Comparison of ENCODE assay signal across 25 mouse cellular contexts in genomic region chr4:138965871-138966270, GRCm38 (mm10). TPM values are rescaled to one million over a fixed set of nuclear protein-coding genes. Genes with fewer than 3 reads are reported as not detected.
DNase-seq lines count a peak whose midpoint lies in the region; ATAC-seq and TF ChIP-seq lines count a peak whose summit lies in the region.
"Had no signal": no experiment of that assay in that cellular context is flagged by ENCODE, and none has a peak within 500 bp of the region (broad histone marks: within the 10 kb centered on the region; RNA-seq: fewer than 3 reads in every experiment).

No protein-coding gene starts in this region.

- TF ChIP-seq EP300 in liver, postnatal 0 days (IDR thresholded peaks at IDR 0.05; ENCODE audit: low read depth) = no peak

- no peak overlapping the region for H3K4me2 ChIP-seq in liver, postnatal 0 days (ENCODE audit: low read depth, low read length)
- H3K4me2 ChIP-seq in liver, embryonic 11.5 days = no peak overlapping the region
- H3K4me2 ChIP-seq: embryonic facial prominence, embryonic 15.5 days; hindbrain, embryonic 15.5 days; liver, embryonic 12.5 days; lung, embryonic 14.5 days had no signal

- peak; percentile 34 to 36 for DNase-seq in cerebellum, postnatal 10 days
- DNase-seq in cerebellum, adult 9-10 months = no peak
- DNase-seq in liver, postnatal 0 days = peak; percentile 36
- no peak for DNase-seq in liver, embryonic 11.5 days (ENCODE audit: low spot score)
- peak; percentile 61 to 71 for DNase-seq in kidney, postnatal 4 days
- no peak for DNase-seq in right cerebral cortex, adult 18-20 months
- no peak for DNase-seq in retina, embryonic 14.5 days (ENCODE audit: low spot score)
- no peak for DNase-seq in adrenal gland, postnatal 4 days (ENCODE audit: low spot score in 2 of 2)
- DNase-seq: adrenal gland, postnatal 10 days; cerebellum, adult 11 months; cerebellum, postnatal 25 days; forebrain, postnatal 0 days; heart, postnatal 36 days; lung, embryonic 14.5 days; lung, postnatal 36 days; thymus, adult 2 months had no signal

- peaks cover 25% of the 10 kb centered on the region for H3K4me1 ChIP-seq in liver, postnatal 0 days (ENCODE audit: insufficient read depth)
- H3K4me1 ChIP-seq in liver, embryonic 11.5 days (replicated peaks; ENCODE audit: control insufficient read depth, insufficient read depth, low read length) = 0 out of 2 replicates have a peak, but pooled peaks cover 2% of the 10 kb centered on the region
- H3K4me1 ChIP-seq: embryonic facial prominence, embryonic 15.5 days; hindbrain, embryonic 15.5 days had no signal

- TF ChIP-seq CTCF in liver, postnatal 0 days (IDR thresholded peaks at IDR 0.05; ENCODE audit: low read depth) = no peak

- no peaks in the 10 kb centered on the region for H3K27me3 ChIP-seq in liver, postnatal 0 days (ENCODE audit: insufficient read depth, low read length)
- H3K27me3 ChIP-seq in liver, embryonic 11.5 days (replicated peaks; ENCODE audit: control insufficient read depth, insufficient read depth, low read length) = no peaks in the 10 kb centered on the region
- H3K27me3 ChIP-seq: embryonic facial prominence, embryonic 15.5 days; hindbrain, embryonic 15.5 days had no signal

- H3K9ac ChIP-seq in liver, postnatal 0 days (replicated peaks) = no peak overlapping the region
- H3K9ac ChIP-seq in liver, embryonic 11.5 days (ENCODE audit: low read depth, low read length) = no peak overlapping the region
- H3K9ac ChIP-seq: embryonic facial prominence, embryonic 15.5 days; forebrain, postnatal 0 days; hindbrain, embryonic 15.5 days; liver, embryonic 12.5 days; lung, embryonic 14.5 days had no signal

- no peak for ATAC-seq in liver, postnatal 0 days
- ATAC-seq in liver, embryonic 11.5 days (replicated peaks; ENCODE audit: low FRiP score) = no peak
- ATAC-seq: forebrain, postnatal 0 days; liver, embryonic 12.5 days; Patski had no signal

- no peak overlapping the region for H3K4me3 ChIP-seq in liver, postnatal 0 days (ENCODE audit: low read depth, low read length)
- no peak overlapping the region for H3K4me3 ChIP-seq in liver, embryonic 11.5 days (ENCODE audit: low read depth, low read length)
- H3K4me3 ChIP-seq: embryonic facial prominence, embryonic 15.5 days; hindbrain, embryonic 15.5 days; liver, embryonic 12.5 days had no signal

- WGBS in liver, postnatal 0 days (ENCODE audit: insufficient replicate concordance) = 70% methylated on average over 5 of the region's 5 CpGs
- 68% methylated on average over 5 of the region's 5 CpGs for WGBS in liver, embryonic 11.5 days

- no peak overlapping the region for H3K27ac ChIP-seq in liver, postnatal 0 days (ENCODE audit: low read depth)
- no peak overlapping the region for H3K27ac ChIP-seq in liver, embryonic 11.5 days (ENCODE audit: low read depth, low read length)
- H3K27ac ChIP-seq: embryonic facial prominence, embryonic 15.5 days; hindbrain, embryonic 15.5 days; liver, embryonic 12.5 days had no signal

- H3K9me3 ChIP-seq in liver, postnatal 0 days (ENCODE audit: low read length) = no peaks in the 10 kb centered on the region
- no peaks in the 10 kb centered on the region for H3K9me3 ChIP-seq in liver, embryonic 11.5 days (ENCODE audit: control insufficient read depth, low read length)
- H3K9me3 ChIP-seq: embryonic facial prominence, embryonic 15.5 days; hindbrain, embryonic 15.5 days; liver, embryonic 12.5 days had no signal

- H3K36me3 ChIP-seq in liver, postnatal 0 days (replicated peaks; ENCODE audit: insufficient read depth, low read length) = no peaks in the 10 kb centered on the region
- H3K36me3 ChIP-seq in liver, embryonic 11.5 days (ENCODE audit: control insufficient read depth, insufficient read depth, low read length) = no peaks in the 10 kb centered on the region
- H3K36me3 ChIP-seq: embryonic facial prominence, embryonic 15.5 days; hindbrain, embryonic 15.5 days; liver, embryonic 12.5 days had no signal

RNA-seq across cellular contexts. Expression of gene Rnf186, which starts 1.0 kb away (rescaled TPM):
- polyA plus RNA-seq in liver, postnatal 0 days (2015; fragmentation: Nextera tagmentation; extraction: Ambion mirVana) = 0.17 and 0.36 TPM in 2 replicates
- polyA plus RNA-seq in liver, embryonic 11.5 days (2014; fragmentation: Nextera tagmentation; extraction: Ambion mirVana) = not detected in 2 replicates
- 1 to 10 TPM in 1 of 2 experiments, not detected in 1; 1.2 TPM for total RNA-seq in adrenal gland, postnatal 4 days (2021)
- total RNA-seq: adrenal gland, postnatal 10 days; forebrain, postnatal 0 days; granulocyte monocyte progenitor cell, adult 5-6 weeks; heart, postnatal 36 days; layer of hippocampus, postnatal 25 days; left cerebral cortex, postnatal 36 days; midbrain, postnatal 0 days had no signal
- polyA plus RNA-seq: forebrain, postnatal 0 days; heart, embryonic 14.5 days; liver, embryonic 12.5 days; midbrain, postnatal 0 days; Patski had no signal

RNA-seq across cellular contexts. Expression of gene Tmco4, which starts 6.8 kb away (rescaled TPM):
- 4.6 and 5.3 TPM in 2 replicates for polyA plus RNA-seq in liver, postnatal 0 days (2015; fragmentation: Nextera tagmentation; extraction: Ambion mirVana)
- 1.5 and 1.9 TPM in 2 replicates for polyA plus RNA-seq in liver, embryonic 11.5 days (2014; fragmentation: Nextera tagmentation; extraction: Ambion mirVana)
- 10 to 100 TPM; 16.4 to 20.8 TPM for total RNA-seq in adrenal gland, postnatal 4 days (2021)

RNA-seq across cellular contexts. Expression of gene Otud3, which starts 52.1 kb away (rescaled TPM):
- 1.2 and 1.5 TPM in 2 replicates for polyA plus RNA-seq in liver, postnatal 0 days (2015; fragmentation: Nextera tagmentation; extraction: Ambion mirVana)
- polyA plus RNA-seq in liver, embryonic 11.5 days (2014; fragmentation: Nextera tagmentation; extraction: Ambion mirVana) = 3.0 and 3.8 TPM in 2 replicates
- total RNA-seq in adrenal gland, postnatal 4 days (2021) = 10 to 100 TPM in 1 of 2 experiments, 1 to 10 TPM in 1; 9.1 to 10.1 TPM

Comparison
In these comparisons a context has a peak if more than half of its experiments do, and no peak if none do; other contexts are left out.
1. DNase-seq: peak in cerebellum, postnatal 10 days (2 of 2), liver, postnatal 0 days (single experiment) and kidney, postnatal 4 days (2 of 2); none in cerebellum, adult 9-10 months (single experiment), liver, embryonic 11.5 days (single experiment), right cerebral cortex, adult 18-20 months (single experiment), retina, embryonic 14.5 days (single experiment) and adrenal gland, postnatal 4 days (0 of 2).